Mouse (Mus musculus) ES-Bruce4 (cell line): Measurements from ENCODE around the gene Ppp1r14c. TPM values are rescaled to one million over a fixed set of nuclear protein-coding genes. Genes with fewer than 3 reads are reported as not detected.
A peak's percentile ranks its signal among the peaks of the same experiment; 100 is the strongest.

Experiments
- H3K27ac ChIP-seq: 2 replicates; pipeline ENCODE4 v1.5.1; 2012; ENCODE audit warnings: low read length, inconsistent platforms; ENCODE audit not compliant: insufficient read depth
- H3K27me3 ChIP-seq: 2 replicates; pipeline ENCODE4 v1.6.1; 2012; ENCODE audit warnings: mild to moderate bottlenecking, low read length, inconsistent platforms; ENCODE audit not compliant: control insufficient read depth, poor library complexity, insufficient read depth, severe bottlenecking
- H3K36me3 ChIP-seq: 2 replicates; pipeline ENCODE4 v1.6.1; 2012; ENCODE audit warnings: inconsistent platforms, mild to moderate bottlenecking, low read length, moderate library complexity; ENCODE audit not compliant: control insufficient read depth, poor library complexity, insufficient read depth, severe bottlenecking
- H3K4me1 ChIP-seq: one replicate; pipeline ENCODE4 v1.8.1; 2011; ENCODE audit warnings: low read length; ENCODE audit not compliant: control insufficient read depth, insufficient read depth
- H3K4me3 ChIP-seq: 2 replicates; pipeline ENCODE4 v1.5.1; 2011; ENCODE audit warnings: low read depth, mild to moderate bottlenecking, low read length
- H3K9ac ChIP-seq: 2 replicates; pipeline ENCODE4 v1.6.1; 2012; ENCODE audit warnings: low read depth, mild to moderate bottlenecking, inconsistent platforms; ENCODE audit not compliant: poor library complexity, severe bottlenecking
- H3K9me3 ChIP-seq: replicated peaks from 2 replicates; pipeline ENCODE4 v1.6.1; 2012; ENCODE audit warnings: mild to moderate bottlenecking, low read length, inconsistent platforms; ENCODE audit not compliant: control insufficient read depth, poor library complexity, insufficient read depth, severe bottlenecking
- CTCF ChIP-seq: IDR thresholded peaks from one replicate; pipeline ENCODE4 v1.8.1; 2011; ENCODE audit warnings: low read depth, low read length
- EP300 ChIP-seq: IDR thresholded peaks from 2 replicates; pipeline ENCODE4 v1.6.1; 2011; ENCODE audit warnings: low read depth, low read length; ENCODE audit not compliant: insufficient read depth
- POLR2A ChIP-seq: IDR thresholded peaks from one replicate; pipeline ENCODE4 v1.8.1; 2011; ENCODE audit warnings: low read length; ENCODE audit not compliant: insufficient read depth
- polyA plus RNA-seq: library from polyadenylated mRNA; stranded (reverse); fragments of >200 nt; gene quantifications from 2 replicates; pipeline ENCODE4 v1.2.4, GENCODE M21; 2011; ENCODE audit warnings: low read depth; ENCODE audit not compliant: missing spikeins, insufficient read depth, insufficient read length

Gene Ppp1r14c
- 8.7 and 9.2 TPM in 2 replicates for polyA plus RNA-seq

- peak within 1 kb of the TSS; percentile 79 for H3K4me3 ChIP-seq
- H3K27ac ChIP-seq: no peak within 1 kb of the TSS
- no peaks in the 10 kb centered on the region; the same call in 1 of the 2 replicates for H3K9me3 ChIP-seq
- no peak for TF ChIP-seq POLR2A
- no peaks in the 10 kb centered on the region; the same call in 1 of the 2 replicates for H3K27me3 ChIP-seq
- no peaks in the 10 kb centered on the region for H3K4me1 ChIP-seq
- no peaks in the 10 kb centered on the region for H3K36me3 ChIP-seq
- H3K9ac ChIP-seq: peak within 1 kb of the TSS; percentile 55
These were observed at the start of gene Ppp1r14c for GRCm38 (mm10) chr10:3366036-3366869. Ppp1r14c (plus strand) TSS chr10:3366057.

- TF ChIP-seq EP300 (no peak), POLR2A (no peak), CTCF (no peak)
These were observed 44.5 kb upstream of the Ppp1r14c start for GRCm38 (mm10) chr10:3321406-3321805.

GRCm38 (mm10) chr10:3325447-3325846, 40.4 kb upstream of the Ppp1r14c start:
- Histone ChIP-seq H3K36me3 (no peaks in the 10 kb centered on the region), H3K27me3 (no peaks in the 10 kb centered on the region), H3K4me3 (no peak overlapping the region), H3K9ac (no peak overlapping the region), H3K27ac (no peak overlapping the region), H3K4me1 (no peaks in the 10 kb centered on the region), H3K9me3 (peaks cover 14% of the 10 kb centered on the region)
- TF ChIP-seq CTCF (peak; percentile 49), EP300 (no peak), POLR2A (no peak)

More at GRCm38 (mm10) chr10:3321406-3321805, 44.5 kb upstream of the Ppp1r14c start:
- Histone ChIP-seq H3K9ac (no peak overlapping the region), H3K27me3 (no peaks in the 10 kb centered on the region), H3K27ac (no peak overlapping the region), H3K9me3 (peaks cover 14% of the 10 kb centered on the region), H3K4me3 (no peak overlapping the region), H3K4me1 (no peaks in the 10 kb centered on the region), H3K36me3 (no peaks in the 10 kb centered on the region)

GRCm38 (mm10) chr10:3332880-3333279, 33.0 kb upstream of the Ppp1r14c start:
- Histone ChIP-seq H3K9ac (no peak overlapping the region), H3K27me3 (no peaks in the 10 kb centered on the region), H3K36me3 (no peaks in the 10 kb centered on the region), H3K27ac (no peak overlapping the region), H3K4me3 (no peak overlapping the region), H3K4me1 (no peaks in the 10 kb centered on the region), H3K9me3 (no peaks in the 10 kb centered on the region)
- TF ChIP-seq EP300 (no peak), CTCF (peak; percentile 74)

GRCm38 (mm10) chr10:3334570-3334969, 31.3 kb upstream of the Ppp1r14c start:
- Histone ChIP-seq H3K27me3 (no peaks in the 10 kb centered on the region), H3K27ac (no peak overlapping the region), H3K9ac (no peak overlapping the region), H3K4me1 (no peaks in the 10 kb centered on the region), H3K9me3 (no peaks in the 10 kb centered on the region), H3K36me3 (no peaks in the 10 kb centered on the region), H3K4me3 (no peak overlapping the region)
- no peak for TF ChIP-seq EP300
- TF ChIP-seq POLR2A: no peak
- no peak for TF ChIP-seq CTCF

GRCm38 (mm10) chr10:3336729-3337329, 29.0 kb upstream of the Ppp1r14c start:
- no peak overlapping the region for H3K27ac ChIP-seq
- no peaks in the 10 kb centered on the region for H3K36me3 ChIP-seq
- no peaks in the 10 kb centered on the region for H3K27me3 ChIP-seq
- H3K4me1 ChIP-seq: no peaks in the 10 kb centered on the region
- no peak overlapping the region for H3K4me3 ChIP-seq
- H3K9ac ChIP-seq: no peak overlapping the region
- TF ChIP-seq EP300 (no peak), CTCF (no peak), POLR2A (no peak)
- H3K9me3 ChIP-seq: no peaks in the 10 kb centered on the region
